Comparison of ENCODE assay signal across 8 mouse cellular contexts in genomic region chr1:158654571-158655205, GRCm38 (mm10).
DNase-seq lines count a peak whose midpoint lies in the region; ATAC-seq and TF ChIP-seq lines count a peak whose summit lies in the region.

No protein-coding gene starts in this region.

- no peak for TF ChIP-seq EP300 in stomach, postnatal 0 days (optimal IDR thresholded peaks at IDR 0.05)

- no peak overlapping the region for H3K27ac ChIP-seq in forebrain, embryonic 11.5 days (ENCODE audit: low read depth, low read length)
- H3K27ac ChIP-seq in forebrain, embryonic 10.5 days: no peak overlapping the region
- H3K27ac ChIP-seq in stomach, postnatal 0 days (replicated peaks): no peak overlapping the region

- no peaks in the 10 kb centered on the region for H3K36me3 ChIP-seq in forebrain, embryonic 11.5 days (ENCODE audit: control insufficient read depth, insufficient read depth, low read length)
- H3K36me3 ChIP-seq in forebrain, embryonic 10.5 days (replicated peaks): peaks cover 16% of the 10 kb centered on the region; the same call in 1 of the 2 replicates
- no peaks in the 10 kb centered on the region for H3K36me3 ChIP-seq in stomach, postnatal 0 days (ENCODE audit: control insufficient read depth, insufficient read depth, low read length)

- no peak overlapping the region for H3K9ac ChIP-seq in forebrain, embryonic 11.5 days (ENCODE audit: low read length)
- H3K9ac ChIP-seq in stomach, postnatal 0 days (ENCODE audit: low read length): no peak overlapping the region

- H3K9me3 ChIP-seq in forebrain, embryonic 11.5 days (ENCODE audit: control insufficient read depth, low read length): no peaks in the 10 kb centered on the region
- H3K9me3 ChIP-seq in forebrain, embryonic 10.5 days: no peaks in the 10 kb centered on the region
- H3K9me3 ChIP-seq in stomach, postnatal 0 days (ENCODE audit: control insufficient read depth, low read length): no peaks in the 10 kb centered on the region

- DNase-seq in forebrain, embryonic 11.5 days (ENCODE audit: low spot score): no peak
- no peak for DNase-seq in forebrain, embryonic 10.5 days (ENCODE audit: extremely low spot score, low spot score)
- peak; percentile 2 for DNase-seq in thymus, postnatal 0 days (ENCODE audit: low spot score)
- DNase-seq in thymus, adult 18-20 months: no peak
- peak; percentile 6 for DNase-seq in large intestine, adult 2 months (ENCODE audit: low read depth, low spot score)
- DNase-seq in stomach, postnatal 0 days (ENCODE audit: low spot score): no peak
- no peak for DNase-seq in spleen, postnatal 14 days (ENCODE audit: low spot score in 2 of 2)
- DNase-seq in spleen, postnatal 36 days (ENCODE audit: low spot score in 2 of 2): no peak

- peak; percentile 76 for TF ChIP-seq CTCF in stomach, postnatal 0 days (IDR thresholded peaks at IDR 0.05; ENCODE audit: low read depth)

- H3K4me2 ChIP-seq in forebrain, embryonic 11.5 days (ENCODE audit: low read depth, low read length, severe bottlenecking): no peak overlapping the region
- no peak overlapping the region for H3K4me2 ChIP-seq in stomach, postnatal 0 days (replicated peaks; ENCODE audit: low read depth)

- no peak overlapping the region for H3K4me3 ChIP-seq in forebrain, embryonic 11.5 days (ENCODE audit: low read depth, low read length)
- H3K4me3 ChIP-seq in forebrain, embryonic 10.5 days: no peak overlapping the region
- H3K4me3 ChIP-seq in stomach, postnatal 0 days (ENCODE audit: low read depth, low read length): no peak overlapping the region

- no peaks in the 10 kb centered on the region for H3K4me1 ChIP-seq in forebrain, embryonic 11.5 days (replicated peaks; ENCODE audit: control insufficient read depth, insufficient read depth, low read length)
- H3K4me1 ChIP-seq in forebrain, embryonic 10.5 days: peaks cover 5% of the 10 kb centered on the region
- H3K4me1 ChIP-seq in stomach, postnatal 0 days (replicated peaks; ENCODE audit: control insufficient read depth, insufficient read depth): no peaks in the 10 kb centered on the region

- peak; percentile 82 for ATAC-seq in forebrain, embryonic 11.5 days (replicated peaks; ENCODE audit: low FRiP score)
- no peak; the same call in 1 of the 2 replicates for ATAC-seq in stomach, postnatal 0 days (ENCODE audit: low FRiP score, low TSS enrichment)

- WGBS in forebrain, embryonic 11.5 days: 58% methylated on average over 3 of the region's 3 CpGs
- WGBS in forebrain, embryonic 10.5 days: 51% methylated on average over 3 of the region's 3 CpGs
- 24% methylated on average over 3 of the region's 3 CpGs for WGBS in large intestine, adult 2 months
- WGBS in stomach, postnatal 0 days: 29% methylated on average over 3 of the region's 3 CpGs

- H3K27me3 ChIP-seq in forebrain, embryonic 11.5 days (ENCODE audit: control insufficient read depth, insufficient read depth, low read length): no peaks in the 10 kb centered on the region
- no peaks in the 10 kb centered on the region for H3K27me3 ChIP-seq in forebrain, embryonic 10.5 days (ENCODE audit: poor library complexity, severe bottlenecking)
- no peaks in the 10 kb centered on the region for H3K27me3 ChIP-seq in stomach, postnatal 0 days (ENCODE audit: control insufficient read depth, insufficient read depth, low read length)

Comparison
In these comparisons a context has a peak if more than half of its experiments do, and no peak if none do; other contexts are left out.
1. DNase-seq: peak in thymus, postnatal 0 days (single experiment) and large intestine, adult 2 months (single experiment); none in forebrain, embryonic 11.5 days (single experiment), forebrain, embryonic 10.5 days (single experiment), thymus, adult 18-20 months (0 of 2), stomach, postnatal 0 days (single experiment), spleen, postnatal 14 days (0 of 2) and spleen, postnatal 36 days (0 of 2).